Mouse (Mus musculus) erythroblast, embryonic 14.5 days (primary cell): ENCODE results near the gene Cxcl14.

ENCODE experiments used
- GATA1 ChIP-seq: IDR thresholded peaks from 2 replicates; pipeline ENCODE4 v1.6.1; 2012; ENCODE audit warnings: low read length, inconsistent platforms, mixed read lengths
- TAL1 ChIP-seq: IDR thresholded peaks from 3 replicates; pipeline ENCODE4 v1.6.1; 2012; ENCODE audit warnings: low read length, inconsistent platforms, mixed read lengths

- TF ChIP-seq TAL1, result no peak
- no peak for TF ChIP-seq GATA1
These were observed 7.1 kb downstream of the Cxcl14 start for GRCm38 (mm10) chr13:56289261-56289660.
